Mouse (Mus musculus): ENCODE results near the gene Atmin.

Gene Atmin

DNA sequence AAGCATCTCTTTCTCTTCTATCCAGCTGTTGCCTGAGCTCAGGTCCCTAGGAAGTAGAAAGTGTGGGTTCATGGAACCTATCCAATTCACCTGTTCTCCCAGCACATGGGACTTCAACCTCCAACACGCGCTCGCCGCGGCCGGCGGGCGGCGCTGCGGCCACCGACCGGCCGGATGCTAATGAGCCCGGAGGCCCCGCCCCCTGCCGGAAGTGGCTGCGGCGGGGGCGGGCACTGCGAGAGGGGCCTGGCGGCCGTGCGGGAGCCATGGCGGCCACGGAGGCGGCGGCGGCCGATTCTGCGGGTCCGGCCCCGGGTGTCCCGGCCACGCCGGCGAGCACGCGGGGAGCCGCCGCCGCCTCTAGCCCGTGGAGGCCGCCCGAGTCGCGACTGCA is at the start of gene Atmin:
Atmin (plus strand) TSS at position 233 of the 394 bp plus-strand sequence.
- DNase-seq (ENCODE audit: low read depth, low spot score), result peak; percentile 83

DNA sequence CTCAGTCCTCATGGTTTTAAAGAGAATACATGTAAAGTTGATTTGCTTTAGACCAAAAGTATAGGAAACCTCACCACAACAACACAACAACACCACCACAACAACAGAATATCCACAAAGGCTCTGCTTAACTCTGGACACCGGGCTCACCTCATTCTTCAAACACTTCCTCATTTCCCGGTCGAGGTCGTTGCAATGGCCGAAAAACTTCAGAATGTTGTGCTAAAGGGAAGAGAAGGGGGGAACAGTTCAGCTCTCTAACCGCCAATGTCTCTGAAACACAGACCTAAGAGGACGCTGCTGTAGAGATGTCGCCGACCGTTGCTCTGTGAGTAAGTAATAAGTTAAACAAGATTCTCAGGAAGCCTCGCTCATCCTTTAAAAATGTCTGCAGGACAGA is 49.3 kb upstream of the Atmin start:
- DNase-seq (ENCODE audit: low read depth, low spot score), result no peak

DNA sequence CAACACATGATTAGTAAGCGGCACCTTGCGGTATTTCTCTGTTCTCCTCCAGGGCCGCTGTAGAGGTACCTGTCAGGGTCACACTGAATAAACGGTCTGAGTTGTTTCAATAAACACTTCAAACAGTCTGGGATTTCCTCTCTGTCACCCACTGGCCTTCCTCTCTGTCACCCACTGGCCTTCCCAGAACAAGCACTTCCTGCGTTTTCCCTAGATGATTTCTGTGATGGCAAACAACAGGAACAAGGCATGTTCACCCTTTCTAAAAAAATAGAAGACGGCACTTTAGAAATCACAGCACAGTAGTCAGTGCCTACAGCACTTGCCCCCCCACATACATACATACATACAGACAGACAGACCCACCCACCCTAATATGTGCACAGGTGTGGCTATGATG is 47.7 kb upstream of the Atmin start:
- DNase-seq (ENCODE audit: low read depth, low spot score), result no peak

DNA sequence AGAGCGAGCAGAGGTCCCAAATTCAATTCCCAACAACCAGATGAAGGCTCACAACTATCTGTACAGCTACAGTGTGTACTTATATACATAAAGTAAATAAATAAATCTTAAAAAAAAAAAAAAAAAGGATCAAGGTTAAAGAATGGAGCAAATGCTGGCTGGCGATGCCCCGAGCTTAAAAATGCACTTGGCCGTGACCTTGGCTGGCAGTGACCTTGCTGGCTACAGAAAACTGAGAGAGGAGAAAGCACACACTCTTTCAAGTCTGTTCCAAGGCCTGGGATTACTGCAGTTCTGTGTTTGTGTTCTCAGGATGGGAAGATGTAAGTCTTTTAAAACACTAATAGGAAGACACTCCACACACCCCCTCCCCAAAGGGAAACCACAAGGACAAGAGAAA is 38.5 kb upstream of the Atmin start:
- DNase-seq (ENCODE audit: low read depth, low spot score), result no peak

DNA sequence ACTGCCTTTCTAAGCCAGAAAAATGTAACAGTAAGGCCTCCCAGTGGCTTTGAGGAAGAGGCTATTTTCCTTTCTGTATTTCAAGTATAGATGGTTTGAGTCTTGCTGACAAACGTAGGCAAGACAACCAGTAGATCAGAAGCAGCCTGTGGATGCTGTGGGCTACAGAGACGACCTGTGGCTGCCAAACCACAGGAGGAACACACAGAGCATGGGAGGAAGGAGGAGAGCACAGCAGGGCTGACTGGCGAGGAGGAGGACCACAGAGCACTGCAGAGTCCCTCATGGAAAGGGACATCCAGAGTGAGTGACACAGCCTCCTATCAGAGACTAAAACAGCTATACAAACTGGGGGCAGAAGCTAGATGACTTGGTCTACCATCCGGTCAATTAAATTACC is 37.9 kb upstream of the Atmin start:
- DNase-seq (ENCODE audit: low read depth, low spot score), result no peak

DNA sequence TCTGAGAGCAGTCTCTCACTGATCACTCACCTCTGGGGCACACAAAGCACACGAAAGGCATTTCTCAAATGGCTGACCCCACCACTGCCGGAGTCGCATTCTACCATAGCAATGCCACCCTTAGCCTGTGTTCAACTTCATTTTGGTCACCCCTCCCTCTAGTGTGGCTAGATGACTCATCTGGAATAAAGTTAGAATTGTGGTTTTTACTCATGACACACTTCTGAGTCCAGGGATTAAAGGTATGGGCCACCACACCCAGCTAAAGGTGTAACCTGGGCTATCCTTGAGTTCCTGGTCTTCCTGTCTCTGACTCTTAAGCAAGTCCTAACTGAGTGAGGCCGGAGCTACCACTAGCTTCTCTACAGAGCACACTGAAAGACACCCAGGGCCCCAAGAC is 37.4 kb upstream of the Atmin start:
- DNase-seq (ENCODE audit: low read depth, low spot score), result no peak

DNA sequence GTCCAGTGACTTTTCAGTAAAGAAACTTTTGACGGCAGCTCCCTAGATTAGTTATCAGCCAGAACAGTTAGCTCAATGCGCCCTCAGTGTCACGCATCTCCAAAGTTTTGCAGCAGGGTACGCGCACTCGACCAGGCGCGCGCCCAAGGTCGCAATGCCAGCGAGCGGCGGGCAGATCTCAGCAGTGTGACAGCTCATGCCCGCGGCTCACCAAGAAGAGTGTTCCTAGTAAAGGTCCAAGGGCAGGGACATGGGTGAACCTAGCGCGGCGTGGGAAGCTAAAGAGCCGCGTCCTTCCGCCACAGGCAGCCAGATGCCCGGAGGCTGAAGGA is 22.2 kb upstream of the Atmin start:
- no peak for DNase-seq (ENCODE audit: low read depth, low spot score)

DNA sequence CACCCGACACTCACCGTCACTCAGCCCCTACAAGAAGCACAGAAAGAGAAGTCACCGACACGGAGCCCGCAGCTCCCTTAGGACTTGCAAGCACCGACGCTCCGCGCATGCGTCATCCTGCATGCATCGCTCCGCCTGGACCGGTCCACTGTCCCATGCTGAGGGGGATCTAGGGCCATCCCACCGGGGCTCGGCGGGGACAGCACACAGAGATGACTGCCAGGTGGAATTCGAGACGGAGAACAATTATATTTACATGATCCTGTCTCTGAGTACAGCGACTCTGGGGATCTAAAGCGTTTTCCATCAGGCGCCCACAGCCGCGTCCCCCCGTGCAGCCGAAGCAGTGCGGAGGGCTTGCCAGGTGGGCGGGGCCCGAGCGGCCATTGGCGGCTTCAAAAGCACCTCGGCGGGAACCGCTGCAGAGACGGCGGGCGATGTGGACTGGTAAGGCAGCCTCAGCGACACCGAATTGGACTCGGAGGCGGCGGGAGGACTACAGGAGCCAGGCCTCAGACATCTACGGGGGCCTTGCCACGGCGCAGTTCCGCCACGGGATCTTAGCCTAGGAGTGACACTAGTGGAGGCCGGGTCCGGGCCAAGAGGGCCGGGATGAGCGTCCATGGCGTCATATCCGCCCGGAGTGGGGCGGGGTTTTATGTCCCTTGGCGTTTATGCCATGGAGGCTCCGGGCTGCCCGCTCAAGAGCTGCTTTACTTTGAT is 21.7 kb upstream of the Atmin start, which contains the start of the genes Cmc2 and Cenpn:
Cmc2 (minus strand) TSS at position 119 of the 723 bp plus-strand sequence.
Cenpn (plus strand) TSS at position 394 of the 723 bp plus-strand sequence.
- peak; percentile 95 for DNase-seq (ENCODE audit: low read depth, low spot score)

DNA sequence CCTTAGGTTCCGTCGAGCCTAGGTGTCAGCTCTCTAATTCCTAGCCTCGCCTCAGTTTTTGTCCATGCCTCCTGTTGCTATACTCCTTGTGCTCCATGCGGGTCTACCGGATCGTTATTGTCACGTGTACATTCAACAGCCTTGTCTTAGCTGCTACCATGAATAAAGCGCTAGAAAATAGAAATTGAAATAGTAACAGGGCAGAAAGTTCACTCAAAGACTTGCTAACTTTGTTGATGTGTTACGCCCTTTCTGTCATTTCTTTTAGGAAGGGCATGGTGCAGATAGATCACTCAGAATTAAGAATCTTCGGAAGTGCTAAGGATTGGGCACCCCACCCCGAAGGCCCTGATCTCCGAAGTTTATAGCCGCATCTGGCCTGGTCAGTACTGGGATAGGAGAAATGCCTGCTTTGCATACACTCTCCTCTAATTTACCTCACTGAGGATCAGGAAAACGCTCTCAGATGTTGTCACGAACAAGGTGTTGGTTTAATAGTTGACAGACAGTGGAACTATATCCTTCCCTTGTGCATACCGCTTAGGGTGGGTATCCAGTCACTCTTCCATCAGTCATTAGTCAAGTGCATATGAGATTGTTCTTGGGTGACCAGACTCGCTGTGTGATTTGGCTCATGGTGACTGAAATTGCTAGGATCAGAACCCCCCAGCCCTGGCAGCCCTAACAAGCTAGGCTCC is 21.0 kb upstream of the Atmin start:
- DNase-seq (ENCODE audit: low read depth, low spot score), result no peak

DNA sequence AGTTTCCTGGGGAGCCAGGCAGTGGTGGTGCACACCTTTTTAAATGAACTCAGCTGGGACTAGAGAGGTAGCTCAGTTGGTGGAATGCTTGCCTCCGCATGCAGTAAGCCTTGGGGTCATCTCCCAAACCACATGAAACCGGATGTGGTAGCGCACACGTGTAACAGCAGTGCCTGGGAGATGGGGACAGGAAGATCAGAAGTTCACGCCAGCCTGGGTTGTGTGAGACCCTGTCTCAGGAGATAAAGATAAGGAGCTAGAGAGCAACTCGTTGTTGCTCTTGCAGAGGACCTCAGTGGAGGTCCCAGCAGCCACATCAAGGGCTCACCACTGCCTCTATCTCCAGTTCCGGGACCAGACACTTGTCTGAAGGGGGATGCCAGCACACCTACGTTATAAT is 19.7 kb upstream of the Atmin start:
- DNase-seq (ENCODE audit: low read depth, low spot score), result no peak

DNA sequence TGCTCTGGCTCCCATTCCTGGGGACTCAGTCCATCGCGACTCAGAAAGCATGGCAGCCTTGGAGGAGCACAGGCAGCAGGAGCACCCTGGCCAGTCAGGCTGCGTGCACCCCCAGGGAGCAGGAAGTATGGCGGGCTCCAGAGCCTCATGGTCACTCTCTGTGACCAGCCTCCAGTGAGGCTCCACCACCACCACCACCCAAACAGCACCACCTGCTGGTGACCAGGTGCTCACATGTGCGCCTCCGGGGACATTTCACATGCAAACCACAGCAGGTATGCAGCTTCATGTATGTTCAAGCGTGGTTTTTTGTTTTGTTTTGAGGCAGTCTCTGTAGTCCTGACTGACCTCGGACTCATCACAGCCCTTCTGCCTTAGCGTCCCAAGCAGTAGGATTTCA is 15.3 kb upstream of the Atmin start:
- no peak for DNase-seq (ENCODE audit: low read depth, low spot score)

DNA sequence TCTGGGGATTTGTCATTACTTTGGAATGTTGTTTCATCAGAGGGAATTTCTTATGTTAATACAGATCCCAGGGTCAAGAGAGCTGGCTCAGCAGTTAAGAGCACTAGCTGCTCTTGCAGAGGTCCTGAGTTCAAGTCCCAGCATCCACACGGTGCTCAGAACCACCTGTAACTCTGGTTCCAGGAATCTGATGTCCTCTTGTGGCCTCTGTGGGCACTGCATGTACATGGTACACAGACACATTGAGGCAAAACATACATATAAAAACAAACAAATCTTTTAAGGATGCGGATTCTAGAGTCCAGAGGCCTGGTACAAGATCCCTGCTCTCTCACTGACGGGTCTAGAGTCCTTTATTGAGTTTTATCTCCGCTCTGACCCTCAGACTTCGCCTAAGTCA is 14.6 kb upstream of the Atmin start:
- no peak for DNase-seq (ENCODE audit: low read depth, low spot score)

DNA sequence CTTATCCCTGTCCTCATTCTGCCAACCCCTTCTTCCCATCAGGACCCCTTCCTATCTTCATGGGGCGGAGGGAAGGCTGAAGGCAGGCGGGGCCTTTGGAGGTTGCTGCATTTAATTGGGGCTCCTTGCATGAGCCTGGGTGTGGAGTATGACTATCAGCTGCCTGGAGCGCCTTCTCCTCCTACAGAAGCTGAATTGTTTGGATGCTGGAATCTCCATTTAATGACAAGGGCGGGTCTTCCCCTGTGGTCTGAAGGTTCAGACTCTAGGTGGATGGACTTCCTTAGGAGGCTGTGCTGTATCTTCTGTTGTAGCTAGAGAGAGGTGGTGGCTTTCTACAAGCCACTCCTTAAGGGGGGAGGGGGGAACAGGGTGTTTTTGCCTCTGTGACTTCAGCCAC is 8.2 kb upstream of the Atmin start:
- DNase-seq (ENCODE audit: low read depth, low spot score), result no peak

DNA sequence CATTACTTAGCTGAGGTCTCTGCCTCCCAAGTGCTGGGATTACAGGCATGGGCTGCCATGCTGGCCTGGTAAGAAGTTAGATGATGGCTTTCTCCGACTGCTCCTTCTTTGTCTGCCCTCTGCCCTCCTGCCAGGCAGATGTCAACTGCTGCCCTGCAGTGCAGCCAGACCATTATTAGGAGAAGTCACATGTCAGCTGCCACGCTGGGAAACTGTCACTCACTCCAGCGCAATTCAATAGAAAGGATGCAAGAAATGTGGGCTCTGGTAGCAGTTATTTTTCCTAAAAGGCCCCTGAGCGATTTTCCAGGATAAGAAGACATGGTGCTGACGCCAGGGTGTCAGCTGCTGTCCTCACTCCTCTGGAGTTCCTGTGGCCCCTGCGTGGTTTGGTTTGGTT is 7.7 kb upstream of the Atmin start:
- DNase-seq (ENCODE audit: low read depth, low spot score), result no peak

DNA sequence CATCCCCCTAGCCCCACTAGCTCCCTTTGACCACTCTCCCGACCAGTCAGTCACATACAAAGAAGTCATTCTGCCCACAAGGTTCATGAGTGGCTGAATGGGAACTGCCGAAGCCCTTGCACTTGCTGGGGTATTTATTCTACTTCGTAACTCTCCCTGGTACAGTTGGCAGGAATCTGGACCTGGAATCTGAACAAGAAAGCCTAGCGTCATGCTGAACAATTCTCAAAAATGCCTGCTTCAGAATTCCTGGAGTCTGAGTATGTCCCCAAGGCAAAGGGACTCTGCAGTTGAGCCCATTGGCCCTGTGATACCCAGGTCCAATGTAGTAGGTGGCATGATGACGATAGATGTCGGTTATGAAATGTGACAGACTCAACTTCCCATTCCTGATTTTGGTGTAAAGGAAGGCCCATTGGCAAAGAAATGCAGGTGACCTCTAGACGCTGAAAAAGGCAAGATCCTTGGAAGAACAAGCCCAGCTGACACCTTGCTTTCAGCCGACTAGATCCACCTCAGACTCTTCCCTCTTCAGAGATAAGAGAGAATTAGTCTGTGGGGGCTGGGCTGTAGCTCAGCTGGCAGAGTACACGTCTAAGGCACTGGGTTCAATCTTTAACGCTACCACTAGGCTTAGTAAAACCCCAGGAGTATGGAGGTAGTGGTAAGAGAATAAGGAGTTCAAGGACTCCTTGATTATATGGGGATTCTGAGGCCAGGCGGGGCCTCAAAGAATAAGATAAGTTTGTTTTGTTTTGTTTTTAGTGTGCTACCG is 722 bp upstream of the Atmin start:
- DNase-seq (ENCODE audit: low read depth, low spot score), result no peak

DNA sequence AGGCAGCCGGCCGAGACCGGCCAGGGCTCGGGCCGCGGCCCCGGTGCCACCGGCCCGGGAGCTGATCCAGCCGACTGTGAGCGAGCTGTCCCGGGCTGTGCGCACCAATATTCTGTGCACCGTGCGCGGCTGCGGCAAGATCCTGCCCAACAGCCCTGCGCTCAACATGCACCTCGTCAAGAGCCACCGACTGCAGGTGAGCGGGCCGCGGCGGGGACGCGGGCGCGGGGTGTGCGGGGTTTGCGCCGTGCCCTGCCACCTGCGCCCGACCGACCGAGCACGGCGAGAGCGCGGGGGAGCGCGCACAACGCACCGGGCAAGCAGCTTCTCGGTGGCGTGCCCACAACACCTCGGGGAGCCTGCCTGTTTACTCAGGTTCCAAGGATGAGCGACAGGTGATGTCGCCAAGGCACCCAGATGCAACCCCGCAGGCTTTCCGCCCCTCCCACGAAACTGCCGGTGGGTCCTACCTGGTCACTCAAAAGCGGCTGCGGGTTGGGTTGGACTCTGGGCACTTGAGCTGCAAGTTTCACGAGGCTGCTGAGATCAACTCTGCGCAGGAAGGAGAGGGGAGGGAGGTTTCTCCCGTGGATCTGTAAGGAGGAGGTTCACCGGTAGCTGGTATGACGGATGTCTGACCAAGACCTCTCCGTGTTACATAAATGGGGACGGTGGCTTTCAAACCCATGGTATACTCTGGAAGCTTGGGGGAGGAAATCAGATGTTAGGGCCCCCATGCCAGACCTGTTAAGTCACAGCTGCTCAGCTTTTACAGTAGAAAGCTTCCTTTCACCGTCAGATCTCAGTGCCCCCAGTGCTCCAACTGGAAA is 577 bp downstream of the Atmin start:
- no peak for DNase-seq (ENCODE audit: low read depth, low spot score)

DNA sequence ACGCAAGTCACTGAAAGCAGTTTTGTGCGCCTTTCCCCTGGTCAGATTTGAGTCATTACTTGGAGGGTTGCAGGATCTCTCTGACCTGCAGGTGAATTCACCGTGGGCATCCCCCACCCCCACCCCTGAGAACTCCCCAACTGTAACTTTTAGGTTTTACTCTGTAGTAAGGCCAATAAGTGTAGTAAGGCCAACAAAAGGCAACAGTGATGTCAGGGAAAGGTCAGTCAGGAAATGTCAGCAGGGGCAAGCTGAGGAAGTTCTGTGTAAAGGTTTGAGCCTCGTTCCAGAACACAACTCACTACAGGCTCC is 1.1 kb downstream of the Atmin start:
- no peak for DNase-seq (ENCODE audit: low read depth, low spot score)

DNA sequence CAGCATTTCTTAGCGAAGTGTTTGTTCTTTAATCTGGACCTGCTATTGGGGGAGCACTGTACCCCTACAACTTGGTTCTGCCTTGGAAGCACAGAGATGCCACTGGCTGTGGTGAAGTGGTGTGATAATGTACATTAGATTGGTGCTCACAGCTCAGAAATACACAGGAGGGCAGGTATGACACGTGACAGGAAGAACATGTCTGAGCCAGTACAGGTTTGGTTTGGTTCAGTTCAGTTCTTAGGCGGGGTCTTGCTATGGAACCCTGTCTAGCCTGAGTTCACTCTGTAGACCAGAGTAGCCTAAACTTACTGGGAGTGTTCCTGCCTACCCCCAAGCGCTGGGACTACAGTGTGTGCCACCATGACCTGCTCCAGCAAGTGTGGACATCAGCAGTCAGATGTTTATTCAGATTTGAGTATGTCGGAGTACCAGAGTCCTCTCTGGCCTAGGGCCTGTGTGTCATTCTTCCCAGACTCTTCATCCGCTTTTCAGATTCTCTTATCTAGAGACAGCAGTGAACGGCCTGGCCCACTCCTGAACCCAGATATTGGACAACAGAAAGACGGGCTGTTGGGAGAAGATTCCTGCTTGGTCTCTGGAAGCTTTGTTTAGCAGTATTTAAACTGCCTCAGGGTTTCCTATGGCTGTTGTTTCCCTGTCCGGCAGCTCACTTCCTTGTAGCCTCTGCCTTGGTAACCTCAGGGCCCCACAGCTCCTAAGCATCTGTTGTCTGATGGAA is 2.1 kb downstream of the Atmin start:
- DNase-seq (ENCODE audit: low read depth, low spot score), result no peak

DNA sequence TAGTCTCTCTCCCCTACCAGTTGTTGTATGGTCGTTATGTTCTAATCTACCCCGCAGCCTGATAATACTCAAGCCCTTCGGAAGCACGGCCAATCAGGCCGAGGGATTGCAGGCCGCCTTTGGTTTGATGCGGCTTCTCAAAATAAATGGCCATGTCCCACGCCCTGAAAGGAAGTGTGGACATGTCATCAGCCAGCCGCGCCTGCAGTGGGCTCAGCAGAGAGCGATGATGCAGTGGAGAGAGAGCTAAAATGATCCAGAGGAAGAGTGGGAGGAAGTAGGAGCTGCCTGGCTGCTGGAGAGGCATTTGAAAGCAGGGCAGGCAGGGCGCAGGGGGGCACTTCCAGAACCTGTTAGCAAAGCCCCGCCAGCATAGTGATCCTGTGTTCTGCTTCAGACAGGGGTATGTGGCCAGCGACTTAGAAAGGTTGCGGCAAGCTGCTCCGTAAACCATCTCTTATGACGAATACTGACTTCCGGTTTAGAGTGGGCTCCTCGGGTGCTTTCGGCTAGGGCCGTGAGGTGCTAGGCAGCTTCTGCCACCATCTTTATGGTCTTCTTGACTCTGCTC is 3.2 kb downstream of the Atmin start:
- DNase-seq (ENCODE audit: low read depth, low spot score), result no peak

DNA sequence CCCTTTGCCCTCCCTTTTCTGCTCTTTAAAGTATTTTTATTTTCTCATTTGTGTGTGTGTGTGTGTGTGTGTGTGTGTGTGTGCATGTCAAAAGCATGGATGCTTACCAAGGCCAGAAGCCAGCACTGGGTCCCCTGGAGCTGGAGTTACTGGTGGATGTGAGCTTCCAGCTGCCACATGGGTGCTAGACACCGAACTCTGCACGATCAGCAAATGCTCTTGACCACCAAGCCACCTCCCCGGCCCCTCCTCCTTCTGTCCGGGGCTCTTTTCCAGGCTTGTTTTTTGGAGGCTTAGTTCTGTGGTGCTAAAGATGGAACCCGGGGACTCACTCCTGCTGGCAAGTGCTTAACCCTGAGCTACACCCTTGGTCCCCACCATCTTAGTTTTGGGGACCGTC is 3.7 kb downstream of the Atmin start:
- DNase-seq (ENCODE audit: low read depth, low spot score), result no peak

DNA sequence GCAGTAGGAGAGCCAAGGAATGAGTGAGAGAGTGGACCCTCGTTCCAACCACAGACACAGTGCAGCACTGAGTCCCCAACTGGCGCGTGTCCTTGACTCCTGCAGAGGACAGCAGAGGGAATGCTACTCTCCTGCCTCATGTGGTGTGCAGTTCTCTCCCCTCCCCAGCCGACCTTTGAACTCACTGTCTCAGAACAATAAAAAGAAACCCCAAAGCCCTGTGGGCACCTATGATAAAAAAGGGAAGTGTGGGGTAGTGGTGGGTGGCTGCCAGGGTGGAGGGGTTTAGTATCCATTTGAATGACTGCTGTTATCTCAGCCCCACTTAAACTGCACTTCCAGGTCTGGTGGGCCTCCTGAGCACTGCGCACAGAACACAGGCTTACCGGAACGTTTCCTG is 4.4 kb downstream of the Atmin start:
- no peak for DNase-seq (ENCODE audit: low read depth, low spot score)
